Mouse (Mus musculus) megakaryocyte, adult 5-6 weeks (primary cell): ENCODE measurements around the gene Adpgk. TPM values are rescaled to one million over a fixed set of nuclear protein-coding genes. Genes with fewer than 3 reads are reported as not detected.
A peak's percentile ranks its signal among the peaks of the same experiment; 100 is the strongest.

ENCODE experiments used
- ATAC-seq: 2 replicates; pipeline ENCODE4 v1.8.0; 2016; ENCODE audit warnings: mild to moderate bottlenecking, inconsistent platforms; ENCODE audit not compliant: poor library complexity, severe bottlenecking
- total RNA-seq, 2 experiments: library from RNA; stranded (forward) in 1 of 2; stranded (reverse) in 1 of 2; fragments of 153-499, 151-499 nt in 1 of 2; fragments of 221-1000, 200-1000 nt in 1 of 2; gene quantifications; 2 replicates each; pipeline versions ENCODE4 v1.2.3 to v1.2.4; 2015 to 2017

Gene Adpgk
- total RNA-seq (2015) (199 and 247 TPM in 2 replicates), total RNA-seq (2017) (176 and 232 TPM in 2 replicates)

- peak; percentile 85 for ATAC-seq
These were observed at the start of gene Adpgk for GRCm38 (mm10) chr9:59290957-59291687. Gene Adpgk, plus strand, starts transcription at chr9:59291558.

DNA sequence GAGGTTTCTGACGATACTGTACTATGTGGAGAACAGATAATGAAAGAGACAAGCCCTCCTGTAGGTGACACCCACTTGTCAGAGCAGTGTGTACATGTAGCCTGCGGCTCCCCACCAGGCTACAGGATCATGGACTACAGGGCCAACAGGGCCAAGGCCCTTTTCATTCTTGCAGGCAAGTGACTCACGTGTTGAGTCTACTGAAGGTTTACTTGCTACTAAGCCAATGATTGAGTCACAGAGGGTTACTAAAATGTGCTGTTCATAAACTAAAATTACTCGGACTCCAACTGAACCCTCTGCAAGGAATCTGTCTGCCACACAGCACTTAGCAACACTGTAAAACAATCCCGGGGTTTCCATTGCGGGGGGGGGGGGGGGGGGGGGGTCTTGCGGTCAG, 46.2 kb upstream of the Adpgk start:
- no peak for ATAC-seq

- no peak for ATAC-seq
These were observed 44.8 kb upstream of the Adpgk start for GRCm38 (mm10) chr9:59246456-59247029.

- ATAC-seq = no peak
These were observed 42.0 kb upstream of the Adpgk start for GRCm38 (mm10) chr9:59249359-59249758.

DNA sequence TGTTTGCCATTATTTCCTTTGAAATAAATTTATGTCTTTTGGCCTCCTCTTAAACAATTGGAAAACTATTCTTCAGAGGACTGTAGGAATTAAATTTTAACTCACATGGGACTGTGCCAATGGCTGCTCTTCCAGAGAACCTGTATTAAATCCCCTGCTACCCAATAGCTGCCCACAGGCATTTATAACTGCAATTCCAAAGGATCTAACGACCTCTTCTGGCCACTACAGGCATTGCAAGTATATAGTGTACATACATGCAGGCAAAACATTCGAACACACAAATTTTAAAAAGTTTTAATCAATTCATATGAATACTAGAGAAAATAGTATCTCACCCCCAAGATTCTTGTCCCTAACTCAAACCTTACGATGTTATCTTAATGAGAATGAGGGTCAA, 41.1 kb upstream of the Adpgk start:
- no peak for ATAC-seq

DNA sequence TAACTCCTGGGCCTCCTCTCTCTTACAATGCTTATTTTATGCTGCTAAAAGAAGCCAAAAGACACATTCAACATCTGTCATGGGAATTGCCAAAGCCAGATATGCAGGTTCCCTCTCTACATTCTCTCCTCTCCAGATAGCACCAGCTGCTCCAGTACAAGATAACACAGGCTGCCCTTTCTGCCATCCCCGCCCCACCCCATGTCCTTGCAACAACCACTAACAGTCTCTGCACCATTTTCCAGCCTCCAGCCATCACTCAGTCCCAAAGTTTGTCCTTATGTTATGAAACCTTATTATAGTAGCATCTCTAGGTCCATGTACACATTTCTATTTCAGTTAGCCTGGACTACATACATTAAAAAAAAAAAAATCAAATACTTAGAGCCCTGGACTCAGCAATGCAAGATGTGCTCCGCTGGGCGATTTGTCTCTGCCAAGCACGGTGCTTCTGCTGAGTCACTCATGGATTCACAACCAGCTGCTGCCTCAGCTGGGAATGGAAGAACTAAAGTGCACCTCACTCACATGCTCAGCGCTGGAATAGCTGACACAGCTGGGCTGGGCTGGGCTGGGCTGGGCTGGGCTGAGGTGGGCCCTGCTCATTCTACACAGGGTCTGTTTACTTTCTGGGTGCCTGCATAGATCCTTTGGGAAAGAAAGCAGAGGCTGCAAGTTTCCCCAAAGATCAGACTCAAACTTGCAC, 36.5 kb upstream of the Adpgk start:
- ATAC-seq = no peak

DNA sequence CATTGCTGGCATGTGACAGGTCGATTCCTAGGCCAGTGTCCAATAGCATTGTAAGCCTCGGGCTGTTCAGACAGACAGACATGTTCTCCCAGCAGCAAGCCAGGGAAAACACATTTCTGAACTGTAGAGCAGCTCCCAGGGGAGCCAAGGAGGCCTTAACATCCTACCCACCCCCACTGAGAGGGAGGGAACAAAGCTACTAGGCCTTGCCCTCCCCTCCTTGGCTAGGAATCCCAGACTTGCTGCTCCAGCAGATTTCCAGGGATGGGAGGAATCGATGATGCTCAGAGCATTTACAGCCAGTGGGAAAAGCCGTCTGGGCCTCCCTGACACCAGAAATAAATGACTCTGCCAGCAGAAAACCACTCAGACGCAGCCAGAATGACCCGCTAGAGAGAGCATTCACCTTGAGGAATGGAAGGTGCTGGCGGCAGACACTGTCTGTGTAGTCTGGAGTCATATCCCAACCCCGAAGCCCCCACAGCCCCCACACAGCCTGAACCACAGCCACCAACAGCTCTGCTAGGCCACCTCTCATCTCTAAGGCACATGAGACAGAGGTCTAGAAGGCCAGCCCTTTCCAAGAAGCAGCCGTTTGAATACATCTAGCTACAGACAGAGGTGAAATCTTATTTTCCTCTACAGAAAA, 31.4 kb upstream of the Adpgk start:
- no peak for ATAC-seq

GRCm38 (mm10) chr9:59266332-59266731, 25.0 kb upstream of the Adpgk start:
- ATAC-seq = peak; percentile 63

- ATAC-seq = no peak
These were observed 21.6 kb upstream of the Adpgk start for GRCm38 (mm10) chr9:59269728-59270127.

DNA sequence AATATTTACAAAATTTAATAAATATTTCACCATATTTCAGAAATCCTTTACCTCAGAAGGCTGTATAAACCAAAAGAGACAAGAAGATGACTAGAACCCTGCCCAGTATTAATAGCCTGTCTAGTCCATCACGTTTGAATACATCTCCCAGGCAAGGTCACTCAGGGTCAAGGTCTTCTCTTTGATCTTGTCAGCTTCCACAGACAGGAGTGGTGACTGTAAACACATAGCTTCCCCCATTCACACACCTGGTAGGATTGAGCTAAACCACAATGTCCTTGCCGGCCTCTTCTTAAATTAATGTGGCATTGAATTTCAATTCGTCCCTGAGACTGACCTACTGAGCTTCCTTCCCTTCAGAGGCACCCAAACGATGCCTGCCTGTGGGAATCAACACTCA, 20.3 kb upstream of the Adpgk start:
- ATAC-seq = no peak

GRCm38 (mm10) chr9:59271711-59272110, 19.6 kb upstream of the Adpgk start:
- no peak for ATAC-seq

GRCm38 (mm10) chr9:59273199-59273598, 18.2 kb upstream of the Adpgk start:
- ATAC-seq = peak; percentile 60

DNA sequence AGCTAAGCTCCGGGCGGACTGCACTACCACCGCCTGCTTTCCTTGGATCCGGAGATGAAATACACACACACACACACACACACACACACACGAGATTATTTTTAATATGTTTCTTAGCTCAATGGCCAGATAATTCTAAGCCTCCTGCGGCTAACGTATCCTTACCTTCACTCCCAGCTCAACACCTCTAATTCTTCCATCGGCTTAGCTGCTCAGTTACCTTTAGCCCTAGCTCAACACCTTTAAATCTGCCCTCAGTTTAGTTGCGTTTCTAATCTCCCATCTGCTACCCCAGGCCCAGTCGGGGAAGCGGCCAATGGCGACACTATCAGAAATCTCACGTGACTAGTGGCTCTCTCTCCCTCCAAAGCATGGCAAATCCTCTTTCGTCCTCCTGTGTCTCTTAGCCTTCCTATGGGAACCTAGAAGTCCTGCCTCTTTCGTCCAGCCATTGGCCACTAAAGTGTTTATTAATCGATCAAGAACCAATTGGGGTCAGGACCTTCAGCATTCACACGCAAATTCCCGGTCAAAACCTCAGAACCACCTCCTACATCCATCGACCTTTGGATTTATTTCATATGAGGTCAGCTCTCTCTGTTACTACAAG, 16.4 kb upstream of the Adpgk start:
- ATAC-seq = no peak

DNA sequence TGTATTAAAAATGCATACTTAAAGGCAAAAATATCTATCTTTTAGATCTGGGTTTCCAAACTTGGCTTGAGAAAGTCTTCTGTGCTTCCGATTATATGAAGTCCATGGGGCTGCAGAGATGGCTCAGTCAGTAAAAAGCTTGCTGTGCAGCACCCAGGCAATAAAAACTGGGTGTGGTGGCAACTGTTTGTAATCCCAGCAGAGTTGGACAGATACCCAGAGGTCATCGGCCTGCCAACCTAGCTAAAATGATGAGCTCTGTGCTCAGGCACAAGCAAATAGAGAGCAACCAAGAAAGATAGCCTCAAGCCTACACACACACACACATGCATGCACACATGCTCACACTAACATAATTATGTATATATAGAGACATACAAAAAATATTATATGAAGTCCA, 13.2 kb upstream of the Adpgk start:
- no peak for ATAC-seq

DNA sequence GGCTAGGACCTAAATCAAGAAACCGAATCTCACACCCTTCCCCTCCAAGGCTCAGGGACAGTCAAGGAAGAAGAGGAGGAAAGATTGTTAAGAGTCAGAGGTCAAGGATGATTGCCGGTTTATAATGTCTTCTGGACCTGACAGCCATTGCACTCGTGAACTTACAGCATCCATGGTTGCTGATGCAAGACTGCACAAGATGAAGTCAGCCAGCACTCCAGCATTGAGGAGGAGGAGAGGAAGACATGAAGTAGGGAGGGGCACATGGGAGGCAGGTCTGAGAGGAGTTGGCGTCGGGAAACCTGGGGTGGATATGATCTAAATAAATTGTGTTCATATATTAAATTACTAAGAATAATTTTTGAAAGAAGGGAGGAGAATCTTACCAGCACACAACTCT, 12.7 kb upstream of the Adpgk start:
- ATAC-seq = no peak

GRCm38 (mm10) chr9:59280888-59281287, 10.5 kb upstream of the Adpgk start:
- peak; percentile 53 for ATAC-seq

DNA sequence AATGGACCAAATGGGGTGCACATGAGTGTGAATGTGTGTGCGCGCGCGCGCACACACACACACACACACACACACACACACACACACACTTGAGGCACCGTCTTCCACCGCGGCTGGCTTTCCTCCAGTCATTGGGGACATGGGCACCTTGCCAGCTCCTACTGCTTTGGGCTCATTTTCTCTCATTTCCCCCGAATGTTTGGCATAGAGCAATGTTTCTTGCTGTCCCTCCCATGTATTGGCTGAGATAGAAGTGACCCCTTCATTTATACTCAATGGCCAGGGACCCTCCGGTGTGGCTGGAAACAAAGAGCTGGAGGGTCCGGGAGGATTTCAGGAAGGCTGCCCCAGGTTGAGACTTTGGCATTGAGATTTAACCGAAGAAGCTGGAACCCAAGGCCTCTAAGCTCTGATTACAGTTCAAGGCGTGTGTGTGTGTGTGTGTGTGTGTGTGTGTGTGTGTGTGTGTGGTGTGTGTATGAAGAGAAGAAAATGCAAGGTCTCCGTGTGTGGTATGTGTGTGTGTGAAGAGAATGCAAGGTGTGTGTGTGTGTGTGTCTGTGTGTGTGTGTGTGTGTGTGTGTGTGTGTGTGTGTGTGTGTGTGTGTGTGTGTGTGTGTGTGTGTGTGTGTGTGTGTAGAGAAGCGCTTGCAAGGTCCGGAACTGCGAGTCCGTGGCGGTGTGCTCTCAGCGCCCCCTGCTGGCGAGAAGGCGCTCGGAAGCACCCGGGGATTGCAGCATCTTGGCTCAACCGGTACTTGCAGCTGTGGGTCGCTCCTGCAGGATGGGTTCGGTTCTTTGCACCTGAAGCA, 9.3 kb upstream of the Adpgk start:
- ATAC-seq = peak; percentile 79

DNA sequence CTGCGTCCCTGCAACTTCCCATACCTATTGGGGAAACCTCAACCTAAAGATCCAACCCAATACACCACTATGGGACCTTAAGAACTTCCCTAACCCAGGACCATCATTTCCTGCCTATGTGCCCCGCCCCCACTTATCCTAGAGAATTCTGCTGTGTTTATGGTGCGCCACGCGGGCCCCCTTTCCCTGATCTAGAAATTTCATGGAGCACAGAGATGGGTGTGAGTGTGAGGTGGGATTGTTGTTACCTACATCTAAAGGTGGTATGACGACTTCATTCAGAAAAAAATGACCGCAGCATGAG, 8.7 kb upstream of the Adpgk start:
- no peak for ATAC-seq

DNA sequence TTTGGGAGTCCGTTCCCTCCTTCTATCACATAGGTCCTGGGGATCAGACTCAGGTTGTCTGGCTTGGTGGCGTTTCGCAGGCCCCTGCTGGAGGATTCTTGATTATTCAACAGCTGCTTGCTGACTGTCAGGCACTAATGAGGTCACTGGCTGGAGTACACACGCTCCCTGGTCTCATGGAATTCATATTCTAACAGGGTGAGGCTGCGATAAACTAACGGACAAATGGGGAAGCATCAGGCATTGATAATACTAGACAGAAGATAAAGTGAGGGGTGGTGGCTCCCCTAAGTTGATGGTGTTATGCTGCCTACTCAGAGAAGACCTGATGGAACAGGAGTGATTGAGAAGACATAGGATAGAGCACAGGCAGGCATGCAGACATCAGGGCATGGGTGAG, 5.7 kb upstream of the Adpgk start:
- ATAC-seq = no peak

DNA sequence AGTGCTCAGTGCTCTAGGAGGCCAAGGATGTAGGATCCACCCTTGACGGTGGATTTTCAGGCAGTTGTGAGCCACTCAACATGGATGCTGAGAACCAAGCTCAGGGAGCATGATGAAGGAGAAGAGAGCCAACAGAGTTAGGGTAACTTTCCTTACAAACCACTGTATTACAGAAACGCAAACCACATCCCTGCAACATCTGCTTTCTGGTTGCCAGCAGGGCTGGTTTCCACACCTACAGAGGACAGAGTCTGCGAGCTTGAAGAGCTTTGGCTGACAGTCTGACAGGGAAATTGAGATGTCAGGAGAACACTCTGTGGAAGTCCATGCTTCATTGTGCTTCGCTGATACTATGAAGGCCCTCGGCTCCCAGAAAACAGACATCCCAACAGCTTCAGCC, 3.3 kb upstream of the Adpgk start:
- peak; percentile 31 for ATAC-seq
